Mouse (Mus musculus) ES-Bruce4 (cell line): Measurements from ENCODE around the gene Fam20c.

Experiments
- CTCF ChIP-seq: IDR thresholded peaks from one replicate; pipeline ENCODE4 v1.8.1; 2011; ENCODE audit warnings: low read depth, low read length
- EP300 ChIP-seq: IDR thresholded peaks from 2 replicates; pipeline ENCODE4 v1.6.1; 2011; ENCODE audit warnings: low read depth, low read length; ENCODE audit not compliant: insufficient read depth
- POLR2A ChIP-seq: IDR thresholded peaks from one replicate; pipeline ENCODE4 v1.8.1; 2011; ENCODE audit warnings: low read length; ENCODE audit not compliant: insufficient read depth

DNA sequence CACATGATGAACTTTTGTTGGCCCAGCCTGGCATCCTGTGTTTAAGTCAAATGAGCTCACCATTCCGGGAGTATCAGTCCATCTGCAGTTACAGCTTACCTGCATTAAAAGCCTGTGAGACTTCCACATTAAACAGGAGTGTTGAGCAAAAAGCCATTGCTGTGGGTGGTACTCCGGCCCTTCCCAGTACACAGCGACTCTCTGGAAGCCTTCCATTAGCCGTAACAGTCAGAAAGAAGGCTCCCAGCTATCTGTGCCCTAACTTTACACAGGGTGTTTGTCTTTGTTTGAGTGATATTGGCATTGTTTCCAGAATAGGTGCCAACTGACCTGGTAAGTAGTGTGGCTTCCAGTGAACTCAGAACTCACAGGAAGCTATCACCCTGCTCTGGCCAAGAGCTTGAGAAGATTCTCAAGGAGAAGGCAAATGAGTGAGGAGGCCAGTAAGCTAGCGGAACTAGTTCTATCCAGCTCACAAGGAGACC lies 97.0 kb downstream of the Fam20c start:
- TF ChIP-seq EP300 (no peak), POLR2A (no peak), CTCF (no peak)
